Mouse (Mus musculus): Measurements from ENCODE around the gene Hoxa3.

- no peak for TF ChIP-seq CTCF (IDR thresholded peaks at IDR 0.05; ENCODE audit: insufficient read depth, low read length)
- TF ChIP-seq POLR2A (IDR thresholded peaks at IDR 0.05; ENCODE audit: borderline replicate concordance, extremely low read depth, low read depth, low read length): no peak
Observed at GRCm38 (mm10) chr6:52239625-52240388, 26.7 kb upstream of the Hoxa3 start.

Data from lung, adult 2 months (tissue).